Mouse (Mus musculus): ENCODE data around the gene Igsf9. TPM values are rescaled to one million over a fixed set of nuclear protein-coding genes. Genes with fewer than 3 reads are reported as not detected.

The Igsf9 gene
- total RNA-seq, 2 experiments from 2014 or later: 3.9 to 4.8 TPM

DNA sequence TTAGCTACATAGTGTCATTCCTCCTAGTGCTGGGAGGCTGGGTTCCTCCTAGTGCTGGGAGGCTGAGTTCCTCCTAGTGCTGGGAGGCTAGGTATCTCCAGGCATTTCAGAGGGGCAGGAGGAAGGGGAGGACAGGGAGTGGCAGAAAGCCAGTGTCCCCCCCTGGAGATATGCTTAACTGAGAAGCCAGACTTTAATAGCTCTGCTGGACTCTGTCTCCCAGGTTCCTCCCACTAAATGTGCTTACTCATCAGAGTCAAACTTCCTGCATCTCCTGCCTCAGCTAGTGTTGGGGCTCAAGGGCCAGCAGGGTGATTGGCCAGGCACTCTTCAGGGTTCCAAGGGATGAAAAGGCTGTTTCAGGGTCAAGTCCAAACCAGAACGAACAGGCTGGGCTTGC is 33.8 kb downstream of the Igsf9 start:
- no peak for DNase-seq (ENCODE audit: low spot score in 2 of 2)

DNA sequence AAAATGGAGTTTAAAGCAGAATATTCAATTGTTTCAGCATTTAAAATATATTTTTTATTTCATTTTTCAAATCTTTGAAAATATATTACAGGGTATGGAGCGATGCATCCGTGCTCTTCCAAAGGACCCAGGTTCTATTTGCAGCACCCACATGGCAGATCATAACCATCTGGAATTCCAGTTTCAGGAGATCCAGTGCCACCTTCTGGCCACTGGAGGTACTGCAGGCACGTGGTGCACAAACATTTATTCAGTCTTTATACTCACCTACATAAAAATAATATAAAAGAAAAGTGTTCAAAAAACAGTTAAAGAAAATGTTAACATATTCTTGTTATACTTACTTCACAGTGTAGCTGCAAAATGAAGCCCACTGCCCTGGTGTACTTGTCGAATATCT is 36.4 kb downstream of the Igsf9 start:
- DNase-seq (ENCODE audit: low spot score in 2 of 2): no peak

- no peak for DNase-seq (ENCODE audit: low spot score in 2 of 2)
Observed at GRCm38 (mm10) chr1:172519644-172520043, 38.1 kb downstream of the Igsf9 start.

- peak; percentile 69 to 83 for DNase-seq (ENCODE audit: low spot score in 2 of 2)
Observed at GRCm38 (mm10) chr1:172520576-172521440, 39.2 kb downstream of the Igsf9 start, which contains the start of gene Cfap45. Gene Cfap45 (plus strand): TSS chr1:172520801.

DNA sequence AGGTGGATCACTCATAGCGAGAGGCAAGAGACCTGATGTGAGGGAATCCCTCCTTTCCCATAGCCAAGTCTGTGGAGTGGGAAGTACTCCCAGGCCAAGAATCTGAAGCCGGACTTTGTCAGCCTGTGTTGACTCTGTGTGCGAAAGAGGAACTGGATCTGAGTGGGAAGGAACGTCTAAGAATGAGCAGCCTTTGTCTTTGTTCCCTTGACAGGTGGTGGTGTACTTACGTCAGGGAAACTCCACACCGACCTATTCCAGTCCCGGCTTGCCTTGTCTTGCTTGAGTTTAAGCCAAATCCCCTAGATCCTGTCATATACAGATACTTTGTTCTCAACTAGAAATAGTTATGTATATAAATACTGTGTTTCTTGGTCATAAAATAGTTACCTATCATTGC is 40.9 kb downstream of the Igsf9 start:
- DNase-seq (ENCODE audit: low spot score in 2 of 2): no peak

- DNase-seq (ENCODE audit: low spot score in 2 of 2): no peak
Observed at GRCm38 (mm10) chr1:172523699-172524101, 42.1 kb downstream of the Igsf9 start.

- DNase-seq (ENCODE audit: low spot score in 2 of 2): no peak
Observed at GRCm38 (mm10) chr1:172525027-172525764, 43.6 kb downstream of the Igsf9 start.

GRCm38 (mm10) chr1:172525971-172526370 is 44.4 kb downstream of the Igsf9 start:
- no peak for DNase-seq (ENCODE audit: low spot score in 2 of 2)

GRCm38 (mm10) chr1:172526380-172527081 is 44.9 kb downstream of the Igsf9 start:
- no peak for DNase-seq (ENCODE audit: low spot score in 2 of 2)

DNA sequence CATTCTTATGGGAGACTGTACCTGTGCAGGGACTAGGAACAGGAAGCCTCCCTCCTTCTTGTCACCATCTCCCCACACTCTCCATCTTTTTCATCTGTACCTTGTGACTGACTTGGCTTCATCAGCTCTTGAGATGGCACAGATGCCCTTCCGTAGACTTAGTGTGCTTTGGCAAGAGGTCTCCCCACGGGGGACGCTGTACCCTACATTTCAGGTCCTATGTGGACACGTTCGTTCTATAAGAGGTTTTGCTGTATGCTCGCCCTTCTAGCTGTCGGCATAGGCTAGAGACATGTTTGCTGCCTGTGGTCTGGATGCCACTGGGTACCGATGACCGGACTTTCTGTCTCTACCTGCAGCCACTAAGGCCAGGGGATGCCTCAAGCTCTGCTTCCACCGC is 45.8 kb downstream of the Igsf9 start:
- no peak for DNase-seq (ENCODE audit: low spot score in 2 of 2)

DNA sequence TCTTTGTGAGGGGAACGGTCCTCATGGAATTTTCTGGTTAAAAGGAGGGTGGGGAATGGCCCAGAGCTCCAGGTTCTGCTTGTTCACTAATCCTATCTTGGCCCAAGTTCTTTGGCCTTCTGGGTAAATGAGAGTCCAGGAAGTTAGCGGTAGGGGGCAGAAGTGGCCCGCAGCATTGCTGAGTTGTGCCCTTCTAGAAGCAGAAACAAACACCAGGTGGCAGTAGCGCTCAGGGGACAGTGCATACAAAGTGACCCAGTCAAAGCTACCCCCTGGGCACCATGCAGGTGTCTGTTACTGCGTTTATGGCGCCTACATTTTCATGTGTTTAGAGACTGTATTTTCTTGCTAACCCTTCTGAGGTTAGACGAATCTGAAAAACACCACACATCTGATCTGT is 47.1 kb downstream of the Igsf9 start:
- DNase-seq (ENCODE audit: low spot score in 2 of 2): peak; percentile 60 to 89

GRCm38 (mm10) chr1:172530544-172531220 is 49.1 kb downstream of the Igsf9 start:
- DNase-seq (ENCODE audit: low spot score in 2 of 2): no peak

DNA sequence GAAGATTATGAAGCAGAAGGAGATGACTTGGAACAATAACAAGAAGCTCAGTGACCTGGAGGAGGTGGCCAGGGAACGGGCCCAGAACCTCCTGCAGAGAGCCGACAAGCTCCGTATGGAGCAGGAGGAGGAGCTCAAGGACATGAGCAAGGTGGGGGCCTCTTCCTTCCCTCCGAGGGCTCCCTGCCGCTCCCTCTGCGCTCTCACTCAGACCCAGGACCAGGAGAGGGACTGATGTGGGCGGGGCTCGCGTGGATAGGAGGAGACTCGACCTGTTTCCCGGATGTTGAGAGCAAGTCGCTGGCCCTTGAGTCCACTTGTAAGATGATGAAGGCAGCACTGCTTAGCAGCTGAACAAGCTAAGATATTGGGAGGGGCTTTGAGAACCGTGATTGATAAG is 51.0 kb downstream of the Igsf9 start:
- DNase-seq (ENCODE audit: low spot score in 2 of 2): no peak

DNA sequence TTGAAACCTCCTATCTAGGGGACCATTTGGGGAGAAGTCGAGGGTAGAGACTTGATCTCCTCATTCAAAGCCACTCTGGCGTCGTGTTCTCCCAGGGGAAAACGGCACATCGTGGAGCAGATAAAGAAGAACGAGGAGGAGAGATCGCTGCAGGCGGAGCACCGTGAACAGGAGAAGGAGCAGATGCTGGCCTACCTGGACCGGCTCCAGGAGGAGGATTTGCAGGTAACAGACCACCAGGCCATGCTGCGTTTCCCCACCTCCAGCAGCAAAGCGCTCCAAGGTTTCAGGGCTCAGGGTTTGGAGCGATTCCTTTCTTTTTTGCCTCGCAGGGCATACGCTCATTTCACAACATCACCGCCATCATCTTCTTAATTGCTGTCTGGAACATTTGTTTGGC is 53.5 kb downstream of the Igsf9 start:
- DNase-seq (ENCODE audit: low spot score in 2 of 2): no peak

- DNase-seq (ENCODE audit: low spot score in 2 of 2): no peak
Observed at GRCm38 (mm10) chr1:172539827-172540226, 58.2 kb downstream of the Igsf9 start.

DNA sequence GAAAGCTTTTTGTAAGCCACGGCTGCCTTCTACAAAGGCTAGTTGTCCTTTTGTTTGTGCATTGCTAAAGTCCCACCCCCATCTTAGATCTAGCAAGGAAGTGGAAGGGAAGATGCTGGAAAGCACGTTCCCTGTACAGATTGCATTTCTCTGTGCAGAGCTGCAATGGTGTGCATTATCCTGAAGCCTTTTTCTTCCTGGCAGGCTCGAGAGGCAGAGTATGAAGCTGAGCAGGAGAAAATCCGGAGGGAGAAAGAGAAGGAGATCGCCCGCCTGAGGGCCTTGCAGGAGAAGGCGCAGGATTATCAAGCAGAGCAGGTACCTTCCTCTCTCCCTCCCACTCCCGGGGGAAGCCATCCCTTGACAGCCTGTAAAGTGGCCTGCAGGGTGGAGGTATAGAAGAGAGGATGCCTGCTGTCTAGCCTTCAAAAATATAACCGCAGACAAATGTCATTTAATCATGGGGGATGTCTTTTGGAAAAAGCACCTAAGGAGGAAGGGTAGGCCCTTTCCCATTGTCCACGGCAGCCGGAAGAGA is 58.8 kb downstream of the Igsf9 start:
- DNase-seq (ENCODE audit: low spot score in 2 of 2): no peak

DNA sequence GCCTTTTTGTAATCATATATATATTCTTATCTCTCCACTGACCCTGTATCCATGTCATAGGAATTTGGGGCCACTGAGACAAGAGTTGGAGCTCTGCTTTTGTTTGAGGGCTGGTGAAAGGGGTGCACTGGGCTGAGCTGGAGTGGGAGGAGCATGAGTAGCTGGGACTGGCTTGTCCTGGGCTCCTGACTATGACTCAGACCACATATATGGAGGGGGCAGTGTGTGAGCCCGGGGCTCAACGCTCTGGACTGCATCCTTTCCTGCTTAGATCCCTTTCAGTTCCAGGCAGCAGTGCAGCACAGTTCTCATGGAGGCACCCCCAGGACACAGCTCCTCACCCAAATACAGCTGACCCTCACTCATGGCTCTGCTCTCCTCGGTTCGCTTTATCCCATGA is 64.5 kb downstream of the Igsf9 start:
- DNase-seq (ENCODE audit: low spot score in 2 of 2): no peak
